Mouse (Mus musculus): ENCODE data around the gene Snx22.
A peak's percentile ranks its signal among the peaks of the same experiment; 100 is the strongest.

Snx22 gene

DNA sequence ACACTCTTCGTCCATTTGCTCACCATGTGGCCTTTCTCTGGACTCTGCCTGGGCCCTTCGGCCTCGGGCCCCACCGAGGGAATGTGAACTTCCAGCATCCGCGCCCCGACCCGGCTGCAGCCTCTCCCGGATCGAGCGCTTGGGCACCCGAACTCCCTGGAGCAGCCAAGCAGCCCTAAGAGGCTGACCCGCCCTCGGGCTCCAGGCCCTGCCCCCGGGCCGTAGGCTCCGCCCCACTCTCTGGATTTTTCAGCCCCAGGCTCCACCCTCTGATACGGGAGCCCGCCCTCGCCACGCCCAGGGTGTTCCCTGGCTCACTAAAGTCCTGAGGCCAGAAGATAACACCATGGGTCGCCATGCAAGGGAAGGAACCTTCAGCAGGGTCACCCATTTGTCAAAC is at the start of gene Snx22:
TSS of gene Snx22 (minus strand) at position 137 of the 400 bp plus-strand sequence.
- peak; percentile 75 for DNase-seq

- no peak for DNase-seq
Measured at GRCm38 (mm10) chr9:66116890-66117289, 47.4 kb upstream of the Snx22 start.

DNA sequence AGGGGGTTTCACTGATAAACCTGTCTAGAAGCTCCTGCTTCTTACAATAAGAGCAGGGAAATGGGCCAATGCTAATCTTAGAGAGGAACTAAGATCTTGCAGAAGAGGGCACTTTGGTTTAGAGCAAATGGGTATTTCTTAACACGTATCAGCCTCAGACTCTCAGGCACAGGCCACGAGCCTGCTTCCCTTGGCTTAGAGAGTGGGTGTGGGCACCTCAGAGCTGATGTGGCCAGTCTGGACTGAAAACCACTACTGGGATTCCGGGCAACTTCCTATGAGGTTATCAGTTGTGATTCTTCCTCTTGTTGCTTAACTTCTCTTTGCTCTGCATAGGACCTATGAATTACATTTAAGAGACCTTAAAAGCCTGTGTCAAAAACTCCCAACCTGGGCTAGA is 44.8 kb upstream of the Snx22 start:
- no peak for DNase-seq

DNA sequence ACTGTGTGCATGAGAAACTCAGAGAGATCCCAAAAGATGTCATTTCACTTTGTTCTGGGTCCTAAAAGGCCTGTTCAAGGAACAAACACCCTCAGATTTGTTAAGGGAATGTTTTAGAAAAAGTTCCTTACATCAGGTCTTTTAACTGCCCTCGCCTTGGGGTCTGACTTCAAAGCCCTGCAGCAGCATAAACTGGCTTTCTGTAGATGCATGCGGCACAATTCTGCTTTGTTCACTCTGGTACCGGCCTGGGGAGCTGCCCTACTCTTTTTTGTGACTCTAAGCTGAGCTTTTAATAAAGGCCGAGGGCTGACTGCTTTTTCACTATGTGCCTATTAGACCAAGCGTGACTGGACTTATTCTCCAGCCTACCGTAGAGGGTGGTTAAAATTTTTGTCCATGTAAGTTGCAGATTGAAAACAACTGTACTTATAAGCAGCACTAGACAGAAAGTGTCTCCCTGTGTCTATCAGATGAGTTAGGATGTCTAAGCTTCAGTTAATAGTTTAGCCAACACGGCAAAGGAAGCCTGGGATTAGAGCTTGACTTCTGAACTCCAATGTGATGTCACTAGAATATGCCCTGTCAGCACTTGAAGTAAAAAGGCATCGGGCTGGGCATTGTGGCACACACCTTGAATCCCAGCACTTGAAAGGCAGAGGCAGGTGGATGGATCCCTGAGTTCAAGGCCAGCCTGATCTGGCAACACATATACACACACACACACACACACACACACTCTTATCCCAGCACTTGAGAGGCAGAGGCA is 41.3 kb upstream of the Snx22 start:
- no peak for DNase-seq

DNA sequence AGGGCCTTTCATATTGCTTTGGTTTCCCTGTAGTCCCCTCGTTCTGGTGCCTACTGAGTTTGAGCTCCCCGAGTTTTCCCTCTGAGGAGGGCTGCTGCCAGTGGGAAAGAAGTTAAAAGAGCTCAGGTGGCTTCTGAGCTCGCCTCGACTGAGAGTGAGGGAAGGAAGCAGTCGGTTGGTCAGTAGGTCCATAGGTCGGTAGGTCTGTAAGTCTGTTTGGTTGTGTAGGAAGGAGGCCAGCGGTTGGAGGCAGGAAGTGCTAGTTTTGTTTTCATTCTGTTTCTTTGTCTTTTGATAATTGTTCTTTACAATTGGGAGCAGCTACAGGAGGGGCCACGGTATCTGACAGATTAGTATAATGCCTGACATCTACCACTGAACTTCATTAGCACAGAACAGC is 40.6 kb upstream of the Snx22 start:
- DNase-seq = no peak

- DNase-seq = no peak
Measured at GRCm38 (mm10) chr9:66109574-66109973, 40.1 kb upstream of the Snx22 start.

GRCm38 (mm10) chr9:66105168-66105567 is 35.6 kb upstream of the Snx22 start:
- DNase-seq = no peak

GRCm38 (mm10) chr9:66104601-66105000 is 35.1 kb upstream of the Snx22 start:
- no peak for DNase-seq

- DNase-seq = peak; percentile 30
Measured at GRCm38 (mm10) chr9:66102668-66103067, 33.1 kb upstream of the Snx22 start.

GRCm38 (mm10) chr9:66101577-66101976 is 32.1 kb upstream of the Snx22 start:
- DNase-seq = peak; percentile 50

GRCm38 (mm10) chr9:66092664-66093063 is 23.1 kb upstream of the Snx22 start:
- no peak for DNase-seq

- DNase-seq = no peak
Measured at GRCm38 (mm10) chr9:66091327-66092231, 22.1 kb upstream of the Snx22 start.

GRCm38 (mm10) chr9:66090593-66091244 is 21.2 kb upstream of the Snx22 start:
- DNase-seq = peak; percentile 27

DNA sequence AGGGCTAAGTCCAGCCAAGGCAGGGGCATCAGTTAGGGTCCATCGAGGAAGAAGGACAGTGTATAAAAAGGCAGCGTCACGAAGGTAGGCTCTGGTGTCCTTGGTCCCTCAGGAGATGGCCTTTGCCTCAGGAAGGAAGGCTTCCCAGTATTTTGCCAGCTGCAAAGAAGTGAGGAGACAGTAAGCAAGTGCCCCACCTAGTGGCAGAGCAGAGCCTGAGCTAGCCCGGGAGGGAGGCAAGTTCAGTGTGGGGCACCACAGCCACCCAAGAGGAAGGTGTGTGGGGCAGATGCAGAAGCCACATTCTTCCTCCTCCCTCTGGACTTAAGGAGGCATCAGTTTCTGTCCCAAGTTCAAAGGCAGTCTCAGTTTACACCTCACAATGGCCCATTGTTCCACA is 18.9 kb upstream of the Snx22 start:
- DNase-seq = peak; percentile 51

GRCm38 (mm10) chr9:66087062-66087461 is 17.5 kb upstream of the Snx22 start:
- DNase-seq = no peak

DNA sequence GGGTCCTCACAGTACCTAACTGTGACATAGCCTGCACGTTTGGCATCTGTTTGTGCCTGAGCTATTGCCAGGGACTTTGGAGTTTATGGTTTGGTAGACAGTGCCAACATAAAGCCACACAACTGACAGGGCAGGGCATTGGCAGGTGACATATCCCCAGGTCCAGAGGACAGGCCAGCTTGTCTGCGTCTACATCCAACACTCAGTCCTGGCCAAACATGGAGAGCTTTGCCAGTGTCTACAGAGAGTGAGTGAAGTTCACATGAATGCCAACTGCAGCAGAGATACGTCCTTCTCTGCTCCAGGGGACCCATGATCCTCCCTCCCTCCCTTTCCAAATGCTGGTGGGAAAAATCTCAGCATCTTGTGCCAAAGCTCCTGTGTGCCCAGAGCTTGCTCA is 14.7 kb upstream of the Snx22 start:
- DNase-seq = no peak

DNA sequence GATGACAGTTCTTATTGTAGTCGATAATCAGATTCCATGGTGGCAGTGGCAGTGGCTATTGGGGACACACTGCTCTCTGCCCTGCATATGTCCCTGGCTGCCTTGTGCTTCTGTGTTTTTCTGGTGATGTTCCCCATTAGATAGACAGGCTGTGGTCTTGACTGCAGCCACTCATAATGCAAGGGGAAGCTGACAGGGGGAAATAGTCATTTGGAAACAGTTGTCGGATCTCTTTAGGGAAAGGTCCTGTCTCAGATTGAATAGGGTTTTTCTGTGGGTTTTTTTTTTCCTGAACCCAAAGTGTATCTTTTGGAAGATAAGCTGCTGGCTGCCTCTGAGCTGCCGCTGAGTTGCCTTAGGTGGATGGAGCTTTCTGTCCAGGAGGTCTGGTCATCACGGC is 12.5 kb upstream of the Snx22 start:
- DNase-seq = no peak

DNA sequence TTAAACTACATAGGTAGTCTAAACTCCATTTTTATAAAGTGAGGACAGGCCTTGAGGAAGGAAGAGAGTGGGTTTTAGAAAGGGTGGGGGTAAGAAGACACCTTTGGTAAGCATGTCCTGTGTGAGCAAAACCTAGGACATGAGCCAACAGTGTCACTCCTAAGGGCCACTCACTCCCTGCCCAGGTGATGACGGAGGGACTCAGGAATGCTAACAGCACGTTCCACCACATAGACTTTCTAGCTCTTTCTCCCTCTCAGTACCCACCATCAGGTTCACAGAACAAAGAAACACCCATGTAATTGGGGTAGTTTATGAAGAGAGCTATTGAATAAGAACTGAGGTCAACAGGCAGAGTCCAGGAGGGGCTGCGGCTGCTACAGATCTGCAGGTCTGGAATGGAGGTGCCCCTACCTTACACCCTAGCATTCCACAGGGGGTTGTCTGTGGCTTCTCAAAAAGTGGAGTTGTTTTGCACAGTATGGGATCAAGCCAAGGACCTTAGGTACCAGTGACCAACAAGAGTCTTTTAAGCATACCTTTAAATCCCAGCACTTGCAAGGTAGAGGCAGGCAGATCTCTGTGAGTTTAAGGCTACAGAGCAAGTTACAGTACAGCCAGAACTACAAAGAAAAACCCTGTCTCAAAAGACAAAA is 11.4 kb upstream of the Snx22 start:
- DNase-seq = no peak

GRCm38 (mm10) chr9:66078493-66078892 is 9.0 kb upstream of the Snx22 start:
- DNase-seq = no peak

GRCm38 (mm10) chr9:66078072-66078471 is 8.6 kb upstream of the Snx22 start:
- DNase-seq = no peak

- no peak for DNase-seq
Measured at GRCm38 (mm10) chr9:66072754-66073153, 3.2 kb upstream of the Snx22 start.

- no peak for DNase-seq
Measured at GRCm38 (mm10) chr9:66070151-66070550, 632 bp upstream of the Snx22 start.

GRCm38 (mm10) chr9:66068971-66069391 is 538 bp downstream of the Snx22 start:
- DNase-seq = peak; percentile 27

Measured in right cerebral cortex, adult 18-20 months (tissue).